Mouse (Mus musculus) lung, embryonic 14.5 days (tissue): ENCODE results near the gene Rad17. TPM values are rescaled to one million over a fixed set of nuclear protein-coding genes. Genes with fewer than 3 reads are reported as not detected.

Source experiments
- ATAC-seq: fragments of 200-750 bp; cut with Nextera tagmentation; 2 replicates; pipeline ENCODE4 v1.8.0; 2017; ENCODE audit warnings: mild to moderate bottlenecking, moderate TSS enrichment, moderate library complexity; ENCODE audit not compliant: insufficient read depth
- DNase-seq: peaks from one replicate; pipeline ENCODE4 v3.0.0-alpha.2; 2015
- H3K27ac ChIP-seq: fragments of 300-500 bp; sonication (generic); 2 replicates; pipeline ENCODE4 v1.5.1; 2014; ENCODE audit warnings: low read depth, mild to moderate bottlenecking, moderate library complexity
- H3K27me3 ChIP-seq: fragments of 300-500 bp; sonication (generic); 2 replicates; pipeline ENCODE4 v1.6.1; 2014; ENCODE audit warnings: low read length, control low read depth; ENCODE audit not compliant: insufficient read depth
- H3K36me3 ChIP-seq: fragments of 300-500 bp; sonication (generic); 2 replicates; pipeline ENCODE4 v1.6.1; 2014; ENCODE audit warnings: control low read depth; ENCODE audit not compliant: insufficient read depth
- H3K4me1 ChIP-seq: fragments of 300-500 bp; sonication (generic); 2 replicates; pipeline ENCODE4 v1.6.1; 2014; ENCODE audit warnings: antibody characterized with exemption, control low read depth; ENCODE audit not compliant: insufficient read depth
- H3K4me2 ChIP-seq: fragments of 300-500 bp; sonication (generic); 2 replicates; pipeline ENCODE4 v1.6.1; 2014; ENCODE audit warnings: mild to moderate bottlenecking
- H3K4me3 ChIP-seq: fragments of 300-500 bp; sonication (generic); 2 replicates; pipeline ENCODE4 v1.5.1; 2014; ENCODE audit warnings: low read depth, low read length
- H3K9ac ChIP-seq: fragments of 300-500 bp; sonication (generic); 2 replicates; pipeline ENCODE4 v1.6.1; 2014
- H3K9me3 ChIP-seq: fragments of 300-500 bp; sonication (generic); 2 replicates; pipeline ENCODE4 v1.6.1; 2016; ENCODE audit warnings: low read depth, low read length, control low read depth
- CTCF ChIP-seq: IDR thresholded peaks from 2 replicates; pipeline ENCODE4 v1.5.1; 2016; ENCODE audit warnings: antibody characterized with exemption, low read depth
- WGBS: fragments of 180-500 bp; shearing (Covaris S2); extraction: QIAGEN DNeasy Blood & Tissue Kit; methylation state at CpG from one replicate; pipeline ENCODE4 v1.1.7; 2014; 5-methylcytosine and 5-hydroxymethylcytosine counted together
- polyA plus RNA-seq: library from polyadenylated mRNA; unstranded; fragments of >200 nt; fragmentation: Nextera tagmentation; extraction: Ambion mirVana; gene quantifications from 2 replicates; pipeline ENCODE4 v1.2.1, GENCODE M21; 2014

Rad17 gene
- polyA plus RNA-seq, 1 experiment from 2014 or later = 22.8 TPM

DNA sequence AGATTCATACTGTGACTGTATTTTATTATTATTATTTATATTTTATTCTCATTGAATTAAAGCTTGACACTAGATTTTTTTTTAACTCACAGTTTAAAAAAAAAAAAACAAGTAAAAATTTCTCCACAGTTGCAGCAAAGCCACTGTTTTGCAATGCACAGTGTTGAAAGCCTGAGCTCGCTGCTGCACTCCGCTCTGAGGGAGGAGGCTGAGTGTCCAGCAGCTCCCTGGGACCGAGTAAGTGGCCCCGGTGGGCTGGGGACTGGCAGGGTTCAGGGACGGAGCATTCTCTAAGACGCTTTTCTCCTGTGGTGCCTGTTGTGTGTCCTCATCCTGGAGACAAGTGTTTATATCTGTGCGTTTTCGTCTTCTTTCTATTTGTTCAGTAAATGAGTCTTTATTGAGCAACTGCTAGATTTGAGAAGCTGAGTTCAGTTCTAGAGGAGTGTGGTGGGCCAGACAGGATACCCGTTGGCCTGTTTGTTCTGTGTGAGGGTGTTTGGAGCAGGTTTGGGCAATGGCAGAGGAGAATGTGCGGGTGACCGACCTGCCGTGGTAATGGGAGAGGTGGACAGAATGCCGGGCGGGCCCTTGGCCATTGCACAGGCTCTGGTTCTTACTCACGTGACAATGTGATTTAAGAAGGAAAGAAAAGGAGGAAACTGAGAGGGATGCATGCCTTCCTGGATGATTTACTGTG, 25.2 kb upstream of the Rad17 start:
- H3K27me3 ChIP-seq = no peaks in the 10 kb centered on the region
- H3K4me2 ChIP-seq = no peak overlapping the region
- H3K9ac ChIP-seq = no peak overlapping the region
- H3K4me3 ChIP-seq = no peak overlapping the region
- no peak for ATAC-seq
- no peaks in the 10 kb centered on the region for H3K4me1 ChIP-seq
- WGBS = 79% methylated on average over 15 of the region's 15 CpGs
- TF ChIP-seq CTCF = no peak
- no peak for DNase-seq
- no peak overlapping the region for H3K27ac ChIP-seq
- no peaks in the 10 kb centered on the region for H3K36me3 ChIP-seq
- H3K9me3 ChIP-seq = no peaks in the 10 kb centered on the region

DNA sequence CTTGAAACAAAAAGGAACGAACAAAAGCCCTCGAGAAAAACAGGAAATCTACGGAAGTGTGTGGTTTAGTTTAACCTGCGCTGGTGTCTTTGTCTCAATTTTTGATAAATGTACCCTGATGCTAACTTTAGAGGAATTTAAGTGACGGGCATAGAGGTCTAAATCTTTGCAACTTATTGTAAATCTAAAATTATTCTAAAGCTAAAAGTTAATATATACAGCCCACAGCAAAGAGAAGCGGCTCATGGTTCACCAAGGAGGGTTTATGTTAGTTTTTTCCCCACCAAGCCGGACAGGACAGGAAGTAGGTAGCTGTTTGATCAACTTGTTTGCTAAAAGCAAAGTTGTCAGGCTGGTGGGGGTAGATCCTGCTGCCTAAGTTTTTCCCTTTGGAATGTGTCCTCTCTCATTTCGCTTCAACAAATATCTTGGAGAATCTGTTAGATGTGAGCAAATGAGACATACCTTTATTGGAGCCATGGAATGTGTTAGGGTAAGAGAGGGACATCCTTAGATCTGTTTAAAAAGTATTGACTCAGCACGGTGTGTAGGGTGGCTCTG, 19.4 kb upstream of the Rad17 start:
- peaks cover 14% of the 10 kb centered on the region for H3K36me3 ChIP-seq
- DNase-seq (peak; percentile 40), ATAC-seq (no peak)
- H3K9me3 ChIP-seq = no peaks in the 10 kb centered on the region
- H3K9ac ChIP-seq = peak overlapping the region; percentile 75
- WGBS = 33% methylated on average over 9 of the region's 9 CpGs
- peak overlapping the region; percentile 82 for H3K4me2 ChIP-seq
- no peak for TF ChIP-seq CTCF
- no peaks in the 10 kb centered on the region for H3K27me3 ChIP-seq
- no peaks in the 10 kb centered on the region for H3K4me1 ChIP-seq
- peak overlapping the region; percentile 61 for H3K4me3 ChIP-seq
- H3K27ac ChIP-seq = peak overlapping the region; percentile 87

DNA sequence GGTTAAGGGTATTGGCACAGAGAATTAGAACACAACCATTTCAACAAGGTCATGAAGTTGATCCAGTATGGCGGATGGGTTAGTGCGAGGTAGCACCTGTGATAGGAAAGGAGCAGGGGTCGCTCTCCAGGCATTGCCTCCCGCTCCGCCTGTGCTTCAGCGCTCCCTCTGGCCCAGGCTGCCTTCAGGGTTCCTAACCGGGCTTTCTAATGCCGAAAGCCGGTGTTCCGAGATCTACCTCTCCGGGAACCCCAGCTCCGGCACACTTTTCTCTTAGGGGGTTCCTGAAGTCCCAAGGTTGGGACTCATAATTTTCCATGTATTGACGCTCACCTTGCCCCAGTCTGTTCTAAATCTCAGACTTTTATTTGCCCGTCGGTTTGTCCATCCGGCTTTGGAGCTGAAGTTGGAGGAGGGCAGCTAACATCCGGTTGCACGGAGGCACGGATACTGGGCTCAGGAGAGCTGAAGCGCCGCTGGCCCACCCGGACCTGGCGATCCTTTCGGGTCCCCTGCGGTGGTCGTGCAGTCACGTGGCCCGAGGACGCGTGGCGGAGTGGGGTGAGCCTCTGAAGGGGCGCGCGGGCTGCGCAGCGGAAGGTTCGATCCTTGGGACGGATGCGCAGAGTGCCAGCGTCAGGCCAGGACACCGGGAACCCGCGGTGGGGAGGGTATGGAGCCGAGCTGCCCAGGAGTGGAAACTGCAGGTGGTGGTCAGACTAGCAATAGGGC, 18.6 kb upstream of the Rad17 start, which contains the start of gene Ccdc125:
TSS of gene Ccdc125 (plus strand) at position 427 of the 732 bp plus-strand sequence.
- H3K9ac ChIP-seq = peak within 1 kb of the TSS; percentile 75

DNA sequence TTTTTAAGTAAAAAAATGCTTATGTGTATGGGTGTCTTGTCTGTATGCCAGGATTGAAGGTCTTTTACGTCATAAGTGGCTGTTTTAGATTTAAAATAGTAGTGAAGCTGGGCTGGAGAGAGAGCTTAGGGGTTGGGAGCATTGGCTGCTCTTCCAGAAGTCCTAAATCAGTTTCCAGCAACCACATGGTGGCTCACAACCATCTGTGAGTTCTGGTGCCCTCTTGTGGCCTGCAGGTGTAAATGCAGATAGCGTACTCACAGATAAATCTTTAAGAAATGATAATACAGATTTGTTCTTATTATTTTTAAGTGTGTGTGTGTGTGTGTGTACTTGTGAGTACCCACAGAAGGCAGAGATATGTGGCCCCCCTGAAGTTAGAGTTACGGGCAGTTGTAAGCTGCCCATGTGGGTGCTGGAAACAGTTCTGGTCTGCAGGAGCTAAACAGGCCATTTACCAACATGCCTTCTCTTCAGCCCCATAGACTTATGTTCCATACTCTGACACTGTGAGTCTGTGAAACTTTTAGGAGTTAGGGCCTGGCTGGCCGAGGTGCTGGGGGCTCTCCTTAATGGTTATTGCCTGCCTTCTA, 9.1 kb upstream of the Rad17 start:
- Histone ChIP-seq H3K36me3 (peaks cover 15% of the 10 kb centered on the region; the same call in 1 of the 2 replicates), H3K4me3 (no peak overlapping the region), H3K4me1 (no peaks in the 10 kb centered on the region), H3K27me3 (no peaks in the 10 kb centered on the region), H3K4me2 (no peak overlapping the region), H3K27ac (no peak overlapping the region), H3K9me3 (no peaks in the 10 kb centered on the region), H3K9ac (no peak overlapping the region)
- DNase-seq (peak; percentile 87), ATAC-seq (peak; percentile 62; the same call in 1 of the 2 replicates)
- WGBS = 47% methylated on average over 4 of the region's 4 CpGs
- peak; percentile 90 for TF ChIP-seq CTCF

More for the DNA sequence above, 18.6 kb upstream of the Rad17 start, which contains the start of gene Ccdc125:
- H3K27me3 ChIP-seq = no peaks in the 10 kb centered on the region
- peak within 1 kb of the TSS; percentile 87 for H3K27ac ChIP-seq
- H3K4me2 ChIP-seq = peak within 1 kb of the TSS; percentile 82
- H3K4me3 ChIP-seq = peak within 1 kb of the TSS; percentile 61
- peaks cover 16% of the 10 kb centered on the region for H3K36me3 ChIP-seq
- ATAC-seq = peak; percentile 80
- no peaks in the 10 kb centered on the region for H3K9me3 ChIP-seq
- H3K4me1 ChIP-seq = no peaks in the 10 kb centered on the region
- DNase-seq = peak; percentile 69
- under 1% methylated on average over 44 of the region's 44 CpGs for WGBS
- TF ChIP-seq CTCF = no peak

DNA sequence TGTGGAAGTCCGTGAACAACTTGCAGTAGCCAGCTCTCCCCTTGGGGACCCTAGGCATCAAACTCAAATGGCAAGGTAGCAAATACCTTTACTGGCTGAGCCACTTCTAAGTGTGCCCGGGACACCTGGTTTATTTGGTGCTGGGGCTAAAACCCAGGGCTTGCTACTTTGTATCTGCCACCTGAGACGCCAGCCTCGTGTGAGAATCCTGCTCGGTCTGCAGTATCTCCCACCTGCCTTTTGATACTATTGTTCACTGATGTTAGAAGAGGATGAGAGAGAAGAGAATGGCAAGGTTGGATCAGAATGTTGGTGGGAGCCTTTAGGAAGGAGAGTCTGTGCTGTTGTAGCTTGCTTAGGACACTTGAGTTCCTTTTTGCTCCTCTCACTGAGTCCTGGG, 7.2 kb upstream of the Rad17 start:
- 83% methylated on average over 5 of the region's 5 CpGs for WGBS

DNA sequence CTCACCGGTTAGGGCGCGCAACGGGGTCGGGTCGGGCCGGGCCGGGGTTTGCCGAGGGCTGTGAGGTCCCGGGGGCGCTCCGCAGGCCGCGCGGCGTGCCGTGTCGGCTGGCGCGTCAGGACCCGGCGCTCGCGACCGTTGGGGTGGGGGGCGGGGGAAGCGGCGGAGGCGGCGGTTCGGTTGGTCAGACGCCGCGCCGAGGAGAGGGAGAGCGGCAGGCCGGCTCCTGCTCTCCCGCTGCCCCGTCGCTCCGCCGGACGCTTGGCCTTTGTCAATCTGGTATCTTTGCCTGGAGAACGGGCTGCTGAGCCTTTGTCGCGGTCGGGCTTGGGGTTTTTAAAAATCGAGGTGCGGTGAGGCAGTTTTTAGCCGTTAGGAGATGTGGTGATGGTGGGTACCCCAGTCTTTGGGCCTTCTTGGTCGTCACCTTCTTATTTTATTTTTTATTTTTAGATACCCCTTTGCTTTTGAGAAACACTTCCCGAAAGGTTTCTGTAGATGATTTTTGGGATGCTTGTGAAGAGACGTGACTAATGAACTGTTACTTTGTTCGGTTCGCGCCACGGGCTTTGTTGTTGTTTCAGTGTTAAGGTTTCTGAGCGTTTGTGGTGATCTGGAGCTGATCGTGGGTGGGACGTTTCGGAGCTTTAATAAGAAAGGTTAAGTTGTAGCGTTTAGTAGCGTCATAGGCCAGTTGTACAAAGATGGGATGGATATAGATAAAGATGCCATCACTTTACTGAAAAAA, 762 bp upstream of the Rad17 start, which contains the start of gene Taf9:
TSS of gene Taf9 (plus strand) at position 141 of the 748 bp plus-strand sequence.
- WGBS = under 1% methylated on average over 63 of the region's 63 CpGs
- DNase-seq = peak; percentile 12
- Histone ChIP-seq H3K27ac (peak within 1 kb of the TSS; percentile 95), H3K4me3 (peak within 1 kb of the TSS; percentile 95), H3K4me1 (peaks cover 3% of the 10 kb centered on the region; the same call in 1 of the 2 replicates), H3K9me3 (no peaks in the 10 kb centered on the region), H3K36me3 (peaks cover 18% of the 10 kb centered on the region; the same call in 1 of the 2 replicates), H3K27me3 (no peaks in the 10 kb centered on the region), H3K9ac (peak within 1 kb of the TSS; percentile 87), H3K4me2 (peak within 1 kb of the TSS; percentile 71)
- no peak for TF ChIP-seq CTCF
- peak; percentile 70; the same call in 1 of the 2 replicates for ATAC-seq

More for the DNA sequence above, 7.2 kb upstream of the Rad17 start:
- no peak overlapping the region for H3K4me2 ChIP-seq
- no peak overlapping the region for H3K4me3 ChIP-seq
- DNase-seq (no peak), ATAC-seq (no peak)
- no peaks in the 10 kb centered on the region for H3K9me3 ChIP-seq
- H3K27me3 ChIP-seq = no peaks in the 10 kb centered on the region
- H3K9ac ChIP-seq = no peak overlapping the region
- no peak for TF ChIP-seq CTCF
- H3K27ac ChIP-seq = no peak overlapping the region
- H3K36me3 ChIP-seq = peaks cover 11% of the 10 kb centered on the region; the same call in 1 of the 2 replicates
- H3K4me1 ChIP-seq = no peaks in the 10 kb centered on the region
